Mouse (Mus musculus) olfactory bulb, adult 2 months (tissue): Measurements from ENCODE around the gene Smurf1.

Experiments
- CTCF ChIP-seq: fragments of 200-500 bp; IDR thresholded peaks from 2 replicates; pipeline ENCODE4 v1.5.1; 2012; ENCODE audit warnings: low read depth, mild to moderate bottlenecking, low read length, moderate library complexity; ENCODE audit not compliant: insufficient read depth
- POLR2A ChIP-seq: fragments of 200-500 bp; IDR thresholded peaks from 2 replicates; pipeline ENCODE4 v1.6.1; 2012; ENCODE audit warnings: mild to moderate bottlenecking, low read depth, low read length, moderate library complexity; ENCODE audit not compliant: insufficient read depth

GRCm38 (mm10) chr5:144933486-144933885 is 32.2 kb downstream of the Smurf1 start:
- TF ChIP-seq CTCF (no peak), POLR2A (no peak)
